Mouse (Mus musculus) retina, adult 2 months (tissue): ENCODE data around the gene Gnat1.

Experiments used
- DNase-seq: peaks from one replicate; pipeline ENCODE4 v3.0.0-alpha.2; 2012; ENCODE audit warnings: low read depth, low spot score

The Gnat1 gene

GRCm38 (mm10) chr9:107679501-107679900 is at the start of gene Gnat1:
TSS of gene Gnat1 (minus strand) at chr9:107679712.
- DNase-seq: peak; percentile 96

GRCm38 (mm10) chr9:107728919-107729670 is 49.6 kb upstream of the Gnat1 start:
- peak; percentile 74 for DNase-seq

- DNase-seq: no peak
Observed at GRCm38 (mm10) chr9:107727041-107727440, 47.5 kb upstream of the Gnat1 start.

DNA sequence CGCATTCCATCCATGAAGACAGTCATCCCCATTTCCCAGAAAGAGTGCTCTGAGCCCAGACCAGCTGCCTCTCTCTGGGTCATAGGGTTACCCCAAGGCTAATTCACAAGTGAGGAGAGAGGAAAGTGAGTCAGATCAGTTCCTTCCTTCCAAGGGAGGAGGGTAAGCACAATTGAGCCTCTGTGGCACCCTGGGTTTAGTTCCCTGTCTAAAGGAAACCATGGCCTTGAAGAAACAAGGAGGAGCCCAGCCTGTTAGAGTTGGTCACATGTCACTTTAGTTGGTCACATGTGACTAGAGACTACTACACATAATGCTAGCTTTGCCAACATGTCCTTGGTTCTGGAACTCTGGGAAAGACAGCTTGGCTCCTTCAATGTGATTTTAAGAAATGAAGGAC is 45.3 kb upstream of the Gnat1 start:
- no peak for DNase-seq

- no peak for DNase-seq
Observed at GRCm38 (mm10) chr9:107723794-107724531, 44.5 kb upstream of the Gnat1 start.

GRCm38 (mm10) chr9:107723292-107723691 is 43.8 kb upstream of the Gnat1 start:
- DNase-seq: no peak

DNA sequence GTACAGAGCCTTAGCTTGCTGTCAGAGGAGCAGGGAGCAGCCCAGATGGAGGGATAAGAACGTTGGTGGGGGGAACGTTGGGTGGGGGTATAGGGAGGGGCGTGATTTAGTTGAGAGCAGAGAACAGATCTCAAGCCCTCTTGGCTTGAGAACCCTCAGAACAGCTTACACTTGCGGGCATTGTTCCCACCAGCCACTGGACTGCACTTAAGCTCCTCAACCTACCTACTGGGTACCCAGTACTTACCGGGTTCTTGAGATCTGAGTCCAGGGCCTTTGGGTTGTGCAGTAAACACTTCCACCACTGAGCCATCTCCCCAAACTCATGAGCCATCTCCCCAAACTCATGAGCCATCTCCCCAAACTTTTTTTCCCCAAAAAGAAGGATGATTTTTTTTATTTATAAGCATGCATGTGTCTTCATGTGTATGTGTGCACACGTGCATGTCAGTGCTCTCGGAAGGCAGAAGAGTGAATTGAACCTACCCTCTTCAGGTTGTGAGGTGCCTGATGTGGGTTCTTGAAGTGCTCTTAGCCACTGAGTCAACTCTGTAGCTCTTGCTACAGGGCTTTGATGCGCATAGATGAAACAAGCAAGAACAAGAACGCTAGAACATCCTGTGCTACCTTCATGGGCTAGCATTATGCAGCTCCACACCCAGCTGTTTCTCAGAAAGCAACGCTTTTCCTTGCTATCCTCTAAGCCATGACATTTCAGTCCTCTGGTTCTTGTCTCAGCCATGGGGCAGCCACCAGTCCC is 39.4 kb upstream of the Gnat1 start:
- DNase-seq: no peak

GRCm38 (mm10) chr9:107716951-107717350 is 37.4 kb upstream of the Gnat1 start:
- no peak for DNase-seq

- DNase-seq: no peak
Observed at GRCm38 (mm10) chr9:107715632-107716031, 36.1 kb upstream of the Gnat1 start.

DNA sequence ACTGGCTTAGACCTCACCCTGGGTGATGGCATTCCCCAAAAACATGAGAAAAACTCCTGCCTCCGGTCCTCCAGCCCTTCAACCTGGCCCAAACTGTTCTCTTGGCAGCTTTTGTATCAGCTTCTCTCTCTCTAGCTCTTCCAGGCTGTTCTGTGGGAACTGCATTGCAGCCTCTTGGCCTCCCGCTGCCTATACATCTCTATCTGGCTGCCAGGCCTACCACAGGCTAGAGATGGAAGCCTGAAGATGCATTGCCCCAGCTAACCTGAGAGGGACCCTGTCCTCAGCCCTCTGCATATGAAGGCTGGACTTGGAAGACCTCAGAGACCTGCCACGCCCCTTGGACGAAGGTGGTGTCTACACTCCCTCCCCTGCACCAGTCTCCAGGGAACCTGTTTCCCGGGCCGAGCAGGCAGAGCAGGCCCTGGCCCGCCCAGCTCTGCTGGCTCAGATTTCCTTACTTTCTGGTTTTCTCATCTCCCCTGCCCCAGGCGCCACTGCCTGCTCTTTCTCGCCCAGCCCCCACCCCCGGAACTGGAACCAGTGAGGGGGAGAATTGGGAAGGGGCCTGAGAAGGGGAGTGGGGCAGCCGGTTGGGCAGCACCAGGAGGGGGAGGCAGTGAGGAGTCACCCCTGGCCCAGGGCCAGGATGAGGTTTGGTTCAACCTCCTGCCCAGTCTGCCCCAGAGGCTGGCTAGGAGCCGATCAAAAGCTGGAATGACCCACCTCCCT is 34.9 kb upstream of the Gnat1 start:
- no peak for DNase-seq

GRCm38 (mm10) chr9:107709697-107710483 is 30.4 kb upstream of the Gnat1 start, which contains the start of gene Sema3f:
TSS of gene Sema3f (minus strand) at chr9:107710475.
- DNase-seq: peak; percentile 81

DNA sequence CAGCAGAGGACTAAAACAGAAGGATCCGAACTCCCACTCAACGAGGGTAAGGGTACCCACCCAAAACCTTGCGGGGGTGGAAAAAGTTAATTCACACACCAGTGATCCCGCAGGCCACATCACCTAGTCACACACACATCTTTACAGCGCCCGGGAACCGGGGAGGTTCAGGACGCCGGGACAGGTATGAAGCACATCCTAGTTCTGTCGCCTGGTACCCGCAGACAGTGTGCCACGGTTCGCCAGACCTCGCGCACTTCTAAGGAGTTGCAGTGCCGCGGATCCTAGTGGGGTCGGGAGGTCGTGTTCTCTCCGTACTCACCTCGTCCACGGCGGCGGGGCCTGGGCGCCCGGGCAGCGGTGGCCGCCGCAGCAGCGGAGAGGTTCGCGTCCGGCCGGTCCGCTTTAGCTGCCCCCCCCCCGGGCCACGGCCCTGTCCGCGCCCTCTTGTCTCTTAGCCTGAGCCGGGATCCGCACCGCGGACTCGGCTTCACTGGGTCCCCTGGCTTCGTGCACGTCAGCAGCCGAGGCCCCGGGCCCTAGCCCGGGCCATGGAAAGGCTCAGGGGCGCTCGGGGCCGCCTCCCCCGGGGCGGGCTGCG is 29.7 kb upstream of the Gnat1 start:
- DNase-seq: no peak

DNA sequence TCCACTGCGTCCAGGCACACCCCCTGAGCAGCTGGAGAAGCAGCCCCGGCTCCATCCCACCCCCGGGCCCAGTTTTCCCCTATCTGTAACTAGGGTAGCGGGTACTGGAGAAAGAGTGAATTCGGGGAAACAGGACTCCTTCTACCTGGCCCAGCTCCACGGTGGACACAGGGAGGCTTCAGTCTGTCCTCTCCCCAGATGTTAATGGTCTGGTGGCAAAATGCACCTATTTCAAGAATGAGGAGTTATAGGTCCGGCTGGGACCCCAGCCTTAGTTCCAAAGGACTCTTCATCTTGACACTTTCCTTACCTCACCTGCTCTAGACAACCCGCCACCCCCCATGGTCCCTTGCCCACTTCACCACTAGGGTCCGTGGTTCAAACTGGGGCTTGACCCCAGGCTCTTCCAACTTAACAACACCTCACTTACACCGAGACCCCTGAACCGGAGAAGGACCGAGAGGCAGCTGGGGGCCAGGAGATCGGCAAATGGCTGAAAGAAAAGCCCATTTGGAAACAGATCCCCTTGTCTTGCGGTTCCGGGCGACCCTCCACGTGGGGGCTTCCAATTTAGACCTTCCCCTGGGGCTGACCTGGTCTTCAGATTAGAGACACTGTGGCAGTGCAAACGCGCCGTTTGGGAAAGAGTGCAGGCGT is 29.1 kb upstream of the Gnat1 start:
- no peak for DNase-seq

- no peak for DNase-seq
Observed at GRCm38 (mm10) chr9:107707701-107708438, 28.4 kb upstream of the Gnat1 start.

DNA sequence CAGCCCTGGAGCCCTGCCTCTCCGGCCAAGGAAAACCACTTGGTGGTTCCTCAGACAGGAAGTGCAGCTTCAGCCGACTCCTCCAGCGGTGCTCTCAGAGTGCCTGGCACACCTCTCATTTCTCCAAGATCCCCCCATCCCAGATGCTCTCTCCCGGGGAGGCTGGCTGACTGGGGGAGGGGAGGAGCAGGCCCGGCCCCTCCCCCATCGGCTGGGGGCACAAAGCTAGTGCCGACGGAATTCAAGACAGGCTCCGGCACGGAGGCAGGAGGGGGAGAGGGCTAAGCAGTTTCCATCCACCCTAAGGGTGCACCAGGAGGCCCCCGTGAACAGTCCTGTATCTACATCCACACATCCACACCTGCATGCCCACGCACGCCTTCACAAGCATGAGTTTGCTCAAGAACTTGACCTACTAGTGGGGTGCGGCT is 27.3 kb upstream of the Gnat1 start:
- DNase-seq: no peak

GRCm38 (mm10) chr9:107703337-107704122 is 24.0 kb upstream of the Gnat1 start:
- no peak for DNase-seq

DNA sequence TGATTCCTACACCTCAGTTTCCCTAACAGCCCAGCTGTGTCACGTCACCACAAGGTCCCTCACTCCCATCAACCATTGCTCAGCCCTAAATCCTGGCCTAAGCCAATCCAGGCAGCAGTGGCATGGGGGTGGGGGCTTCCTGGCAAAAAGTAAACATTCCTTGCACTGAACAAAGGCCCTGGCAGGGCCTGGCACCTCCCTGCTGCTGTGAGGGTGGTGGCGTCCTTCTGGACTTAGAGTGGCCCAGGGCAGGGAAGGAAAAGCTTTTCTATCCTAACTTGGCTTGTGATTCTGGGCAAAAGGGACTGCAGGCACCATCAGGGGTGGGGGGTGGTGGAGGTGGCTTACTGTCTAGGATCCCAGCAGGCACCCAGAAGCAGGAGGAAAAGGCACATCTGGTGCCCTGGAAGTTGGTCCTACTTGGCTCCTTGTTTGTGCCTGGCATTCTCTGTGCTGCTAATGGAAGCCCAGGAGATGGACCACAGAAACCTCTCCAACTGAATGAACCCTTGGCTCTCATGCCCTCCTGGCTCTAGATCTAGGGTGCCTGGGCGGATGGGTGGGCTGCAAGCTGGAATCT is 23.2 kb upstream of the Gnat1 start:
- no peak for DNase-seq

GRCm38 (mm10) chr9:107701594-107701993 is 22.1 kb upstream of the Gnat1 start:
- no peak for DNase-seq
